Mouse (Mus musculus): ENCODE results near the gene Cfl1.
"Not testable (repeated sequence)": the region's sequence is repeated elsewhere in the genome, so short reads cannot be mapped to it uniquely, and the experiment has no call there.

Cfl1 gene

GRCm38 (mm10) chr19:5489721-5490120, 534 bp upstream of the Cfl1 start:
- not testable (repeated sequence) for DNase-seq (ENCODE audit: low spot score)

DNA sequence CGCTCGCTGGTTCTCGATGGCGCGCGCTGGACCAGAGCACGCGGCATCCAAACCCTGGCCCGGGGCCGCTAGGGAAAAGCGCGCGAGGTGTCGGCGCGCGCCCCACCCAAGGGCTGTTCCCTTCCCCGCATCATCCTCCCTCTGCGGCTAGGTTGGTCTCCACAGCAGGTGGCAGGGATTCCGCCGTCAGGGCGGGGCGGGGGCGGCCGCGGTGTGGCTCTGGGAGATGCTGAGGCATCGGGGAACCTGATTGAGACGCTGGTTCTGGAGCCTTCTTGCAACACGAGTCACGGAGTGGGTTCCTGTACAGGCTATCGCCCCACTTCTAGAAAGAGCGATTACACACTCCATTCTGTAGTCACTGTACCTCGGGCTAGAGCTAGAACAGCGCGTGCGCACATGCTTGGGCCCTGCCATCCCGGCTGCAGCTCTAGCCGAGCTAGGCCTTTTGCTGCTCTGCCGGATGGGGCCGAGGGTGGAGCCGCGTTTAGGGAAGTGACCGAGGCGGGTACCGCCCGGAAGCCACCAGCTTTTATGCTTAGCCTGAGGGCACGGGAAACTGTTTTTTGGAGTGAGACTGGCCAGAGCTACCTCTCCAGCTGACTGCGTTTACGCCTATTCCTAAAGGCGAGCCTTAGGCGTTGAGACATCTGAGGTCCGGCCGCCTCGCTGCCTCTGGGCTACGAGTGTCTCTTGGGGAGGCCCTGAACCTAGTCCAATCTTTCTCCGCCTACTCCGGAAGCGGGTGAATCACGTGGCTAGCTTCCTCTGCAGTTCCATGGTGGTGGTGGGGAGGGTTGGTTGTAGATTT, 848 bp downstream of the Cfl1 start:
- DNase-seq (ENCODE audit: low spot score), result peak; percentile 78

- DNase-seq (ENCODE audit: low spot score), result no peak
These were observed 2.4 kb downstream of the Cfl1 start for GRCm38 (mm10) chr19:5492641-5493040.

DNA sequence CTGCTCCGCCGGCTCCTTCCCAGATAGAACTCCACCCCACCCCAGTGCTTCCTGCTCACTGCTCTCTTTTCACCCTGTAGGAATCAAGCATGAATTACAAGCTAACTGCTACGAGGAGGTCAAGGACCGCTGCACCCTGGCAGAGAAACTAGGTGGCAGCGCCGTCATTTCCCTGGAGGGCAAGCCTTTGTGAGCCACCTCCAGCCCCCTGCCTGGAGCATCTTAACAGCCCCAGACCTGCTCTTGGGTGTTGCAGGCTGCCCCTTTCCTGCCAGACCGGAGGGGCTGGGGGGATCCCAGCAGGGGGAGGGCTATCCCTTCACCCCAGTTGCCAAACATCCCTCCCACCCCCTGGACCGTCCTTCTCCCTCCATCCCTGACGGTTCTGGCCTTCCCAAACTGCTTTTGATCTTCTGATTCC, 3.1 kb downstream of the Cfl1 start:
- DNase-seq (ENCODE audit: low spot score), result not testable (repeated sequence)

GRCm38 (mm10) chr19:5494314-5494713, 4.1 kb downstream of the Cfl1 start:
- no peak for DNase-seq (ENCODE audit: low spot score)

DNA sequence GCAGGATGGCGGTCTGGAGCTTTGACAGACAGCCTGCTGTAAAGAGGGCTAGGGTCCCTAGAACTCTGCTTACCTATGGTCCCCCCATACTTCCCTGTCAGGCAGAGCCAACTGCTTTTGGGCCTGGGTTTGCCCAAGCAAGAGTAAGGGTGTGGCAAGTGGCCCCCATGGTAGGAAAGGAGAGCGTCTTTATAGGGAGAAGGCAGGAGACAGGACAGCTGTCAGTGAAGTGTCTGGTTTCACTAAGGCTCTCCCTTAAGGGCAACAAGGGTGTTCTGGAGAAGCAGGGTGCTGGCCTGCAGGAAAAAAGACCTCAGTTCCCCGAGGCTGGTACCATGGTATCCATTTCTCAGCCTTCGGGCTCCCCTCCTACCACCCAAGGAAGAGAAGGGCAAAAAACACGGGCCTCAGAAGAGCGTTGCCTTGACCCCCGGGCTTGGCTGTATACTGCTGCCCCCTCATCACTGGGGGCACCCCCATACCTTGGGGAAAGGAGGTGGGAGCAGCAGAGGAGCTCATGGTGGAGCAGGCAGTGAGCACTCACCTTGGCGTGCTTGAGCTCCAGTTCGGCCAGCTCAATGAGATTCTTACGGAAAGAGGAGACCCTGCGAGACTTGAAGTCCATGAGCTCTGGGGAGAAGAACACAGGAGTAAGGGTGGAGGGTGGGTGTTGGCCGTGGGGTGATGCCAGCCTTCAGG, 5.2 kb downstream of the Cfl1 start:
- no peak for DNase-seq (ENCODE audit: low spot score)

DNA sequence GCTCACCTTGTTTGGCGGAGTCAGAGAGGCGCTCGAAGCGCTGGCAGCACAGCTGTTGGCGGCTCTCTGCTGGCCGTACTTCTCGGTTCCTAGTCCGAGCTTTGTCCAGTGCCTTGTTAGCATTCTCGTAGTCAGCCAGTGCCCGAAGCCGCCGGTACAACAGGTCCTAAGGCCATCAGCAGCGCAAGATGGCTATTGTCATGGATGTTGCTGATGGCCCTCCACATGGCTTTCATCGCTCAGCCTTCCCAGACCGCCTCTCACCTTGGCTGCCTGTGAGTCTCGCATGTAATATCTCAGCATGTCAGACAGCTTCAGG, 5.8 kb downstream of the Cfl1 start:
- no peak for DNase-seq (ENCODE audit: low spot score)

- no peak for DNase-seq (ENCODE audit: low spot score)
These were observed 10.1 kb downstream of the Cfl1 start for GRCm38 (mm10) chr19:5500330-5500875.

GRCm38 (mm10) chr19:5503687-5504086, 13.4 kb downstream of the Cfl1 start, which contains the start of gene 1700020D05Rik:
Gene 1700020D05Rik (minus strand): TSS chr19:5503787.
- no peak for DNase-seq (ENCODE audit: low spot score)

DNA sequence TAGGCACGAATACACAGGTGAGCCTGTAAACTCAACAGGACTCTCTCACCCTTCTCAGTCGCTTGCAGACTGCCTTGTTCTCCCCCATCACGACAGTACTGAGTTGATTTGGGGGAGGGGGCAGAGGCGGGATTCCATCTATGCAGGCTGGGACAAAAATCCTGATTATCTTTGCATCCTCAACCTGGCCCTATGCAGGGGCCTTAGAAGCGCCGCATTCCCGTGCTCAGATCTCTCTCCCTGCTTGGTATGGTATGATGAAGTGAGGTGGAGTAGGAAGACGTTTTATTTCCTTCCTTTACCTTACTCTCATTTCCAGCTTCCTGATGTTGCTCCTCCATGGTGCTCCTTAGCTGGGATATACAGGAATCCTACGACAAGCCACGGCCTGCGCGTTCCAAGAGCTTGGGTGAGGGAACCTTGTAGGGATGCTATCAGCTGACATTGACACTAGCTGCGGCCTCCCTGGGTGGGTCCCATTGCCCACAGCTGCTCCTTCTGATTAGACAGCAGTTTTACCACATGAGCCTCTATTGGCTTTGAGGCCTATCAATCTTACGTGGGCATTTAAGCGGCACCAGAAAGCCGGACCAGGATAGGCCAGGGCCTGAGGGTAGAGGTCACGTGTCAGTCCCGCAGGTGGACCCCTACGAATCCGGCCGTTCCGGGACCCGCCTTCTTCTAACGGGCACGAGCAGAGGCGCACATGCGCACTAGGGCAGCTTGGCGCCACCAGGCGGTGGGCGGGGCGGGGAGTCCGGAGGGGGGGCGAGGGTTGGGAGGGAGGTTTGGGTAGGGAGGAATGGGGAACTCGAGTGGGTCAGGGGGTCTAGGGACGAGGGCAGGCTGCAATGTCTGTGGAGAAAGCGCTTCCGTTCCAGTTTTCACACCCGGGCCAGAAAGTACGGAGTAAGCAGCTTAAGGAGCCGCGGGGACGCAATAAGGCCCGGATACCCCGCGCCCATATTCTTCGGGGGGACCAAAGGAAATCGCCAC, 20.1 kb downstream of the Cfl1 start, which contains the start of gene Snx32:
Gene Snx32 (minus strand): TSS at position 508 of the 996 bp plus-strand sequence.
- peak; percentile 96 for DNase-seq (ENCODE audit: low spot score)

DNA sequence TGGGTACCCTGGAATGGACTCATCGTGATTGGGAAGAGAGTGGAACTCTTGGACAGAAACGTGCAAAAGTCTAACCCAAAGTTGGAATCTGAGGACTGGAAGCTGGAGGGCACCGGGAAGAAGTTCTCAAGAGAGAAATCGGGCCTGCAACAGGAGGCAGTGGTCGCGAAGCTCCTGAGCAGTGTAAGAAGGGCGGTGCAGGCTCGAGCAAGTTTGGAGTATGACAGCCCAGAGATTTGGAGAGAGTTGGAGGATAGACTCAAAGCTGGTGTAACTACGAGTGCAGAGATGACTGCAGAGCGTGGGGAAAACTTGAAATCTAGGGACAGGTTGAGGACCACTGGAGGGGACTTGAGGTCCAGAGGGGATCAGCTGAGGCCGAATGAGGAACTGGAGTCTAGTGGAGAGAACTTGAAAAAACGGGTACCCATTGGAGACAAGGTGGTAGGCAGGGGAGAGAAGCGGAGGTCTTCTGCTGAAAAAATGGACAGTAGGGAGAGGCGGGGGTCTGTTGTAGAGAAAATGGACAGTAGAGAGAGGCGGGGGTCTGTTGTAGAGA, 20.9 kb downstream of the Cfl1 start:
- DNase-seq (ENCODE audit: low spot score), result no peak

DNA sequence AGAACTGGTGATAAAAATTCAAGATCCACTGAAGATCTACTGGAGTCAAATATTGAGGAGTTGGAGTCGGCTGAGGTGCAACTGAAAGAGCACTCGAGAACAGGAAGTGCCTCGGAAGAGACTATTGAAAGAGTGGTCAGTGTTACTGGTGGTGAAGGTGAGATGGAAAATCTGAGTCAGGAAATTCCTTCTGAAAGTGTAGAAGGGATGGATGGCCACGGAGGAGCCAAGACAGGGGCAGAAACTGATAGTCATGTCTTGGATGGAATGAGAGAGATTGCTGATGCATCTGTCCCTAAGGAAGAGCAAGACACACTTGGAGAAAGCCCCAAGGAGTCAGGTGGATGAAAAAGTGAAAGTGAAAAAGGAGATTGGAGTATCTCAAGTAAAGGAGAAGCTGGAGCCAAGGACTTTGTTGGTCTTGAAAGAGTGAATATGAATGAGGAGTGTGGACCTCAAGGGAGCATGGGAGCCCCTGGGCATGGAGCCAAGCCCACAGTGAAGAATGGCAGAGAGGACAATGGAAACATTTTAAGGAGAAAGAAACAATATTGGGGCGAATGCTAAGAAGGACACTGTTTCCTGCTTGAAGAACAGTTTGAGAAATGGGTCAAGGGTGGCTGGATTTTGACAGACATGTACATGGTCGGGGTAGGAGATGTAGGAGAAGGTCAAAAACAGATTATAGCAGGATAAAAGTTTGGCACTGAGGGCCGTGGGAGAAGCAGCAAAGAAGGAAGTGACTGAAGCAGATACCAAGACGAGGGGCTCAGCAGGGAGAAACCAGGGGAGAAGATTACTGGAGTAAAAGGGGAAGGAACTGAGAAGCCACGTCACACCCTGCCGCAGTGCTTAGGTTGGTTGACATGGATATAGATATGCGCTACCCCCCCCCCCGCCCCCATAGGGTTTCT, 22.1 kb downstream of the Cfl1 start:
- no peak for DNase-seq (ENCODE audit: low spot score)

DNA sequence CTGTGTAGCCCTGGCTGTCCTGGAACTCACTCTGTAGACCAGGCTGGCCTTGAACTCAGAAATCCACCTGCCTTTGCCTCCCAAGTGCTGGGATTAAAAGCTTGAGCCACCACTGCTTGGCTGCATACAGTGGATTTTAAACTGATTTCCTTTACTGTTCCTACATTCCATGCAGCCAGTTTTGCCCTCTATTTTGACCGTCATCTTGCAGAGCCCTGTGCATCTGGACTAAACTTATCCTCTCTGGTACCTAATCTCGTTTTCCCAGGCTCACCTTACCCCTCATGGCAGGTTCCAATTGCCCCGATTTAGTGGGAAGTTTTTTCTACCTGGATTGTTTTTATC, 22.7 kb downstream of the Cfl1 start:
- DNase-seq (ENCODE audit: low spot score), result no peak

DNA sequence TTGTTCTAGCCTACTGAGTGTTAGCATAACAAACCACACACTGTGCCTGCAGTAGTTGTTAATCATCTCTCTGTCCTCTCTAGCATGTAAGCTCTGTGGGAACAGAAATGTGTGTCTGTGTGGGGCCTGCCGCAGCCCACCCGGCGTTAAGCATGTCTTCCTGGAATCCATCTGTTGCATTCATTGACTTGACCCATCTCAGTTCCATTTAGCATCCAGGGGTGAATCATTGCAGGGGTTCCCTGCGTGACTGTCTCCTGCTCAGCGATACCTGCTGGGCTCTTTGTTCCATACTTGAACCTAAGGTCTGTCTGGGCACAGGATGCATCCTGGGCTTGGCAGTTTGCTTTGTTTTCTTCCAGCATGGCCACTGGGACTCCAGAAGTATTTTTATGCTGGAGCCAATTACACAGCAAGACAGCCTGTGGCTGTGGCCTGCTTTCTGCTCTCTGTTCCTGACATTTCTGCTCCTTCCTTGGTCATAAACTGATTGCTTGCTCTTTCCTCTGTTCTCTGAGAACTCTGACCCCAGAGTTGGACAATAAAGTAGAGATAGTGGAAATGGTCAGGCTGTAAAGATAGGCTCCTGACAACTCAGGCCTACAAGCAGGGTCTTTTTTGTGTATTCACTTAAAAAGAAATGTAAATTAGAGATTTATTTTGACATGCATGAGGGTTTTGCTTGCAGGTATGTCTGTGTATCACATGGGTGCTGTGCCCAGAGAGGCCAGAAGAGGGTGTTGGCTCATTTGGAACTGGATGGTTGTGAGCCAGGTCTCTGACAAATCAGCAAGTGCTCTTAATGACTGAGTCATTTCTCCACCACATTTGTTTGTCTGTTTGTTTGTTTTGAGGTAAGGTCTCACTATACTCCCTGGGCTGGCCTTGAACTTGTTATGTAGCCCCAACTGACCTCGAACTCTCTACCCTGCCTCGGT, 25.9 kb downstream of the Cfl1 start:
- DNase-seq (ENCODE audit: low spot score), result no peak

- no peak for DNase-seq (ENCODE audit: low spot score)
These were observed 26.8 kb downstream of the Cfl1 start for GRCm38 (mm10) chr19:5516906-5517505.

DNA sequence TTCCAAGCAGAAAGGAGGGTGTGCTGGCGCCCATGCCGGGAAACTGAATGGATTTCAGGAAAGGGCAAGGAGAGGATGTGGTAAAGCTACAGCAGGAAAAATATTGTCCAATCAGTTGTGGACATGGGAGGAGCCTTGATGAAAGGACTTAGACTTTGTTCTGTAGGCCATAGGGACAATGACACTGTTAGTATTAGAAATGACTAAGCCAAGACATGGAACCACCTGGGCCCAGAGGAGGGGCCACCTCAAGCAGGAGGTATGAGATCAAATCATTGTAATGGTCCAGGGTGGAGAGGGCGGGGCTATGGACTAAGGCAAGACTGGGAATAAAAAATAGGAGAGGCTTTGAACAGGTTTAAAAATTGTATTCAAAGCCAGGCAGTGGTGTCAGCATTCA, 28.5 kb downstream of the Cfl1 start:
- DNase-seq (ENCODE audit: low spot score), result no peak

GRCm38 (mm10) chr19:5525204-5525603, 34.9 kb downstream of the Cfl1 start:
- no peak for DNase-seq (ENCODE audit: low spot score)

GRCm38 (mm10) chr19:5529325-5530137, 39.3 kb downstream of the Cfl1 start:
- peak; percentile 98 for DNase-seq (ENCODE audit: low spot score)
